ENCODE assay signal across 8 mouse cellular contexts in the genomic region with DNA sequence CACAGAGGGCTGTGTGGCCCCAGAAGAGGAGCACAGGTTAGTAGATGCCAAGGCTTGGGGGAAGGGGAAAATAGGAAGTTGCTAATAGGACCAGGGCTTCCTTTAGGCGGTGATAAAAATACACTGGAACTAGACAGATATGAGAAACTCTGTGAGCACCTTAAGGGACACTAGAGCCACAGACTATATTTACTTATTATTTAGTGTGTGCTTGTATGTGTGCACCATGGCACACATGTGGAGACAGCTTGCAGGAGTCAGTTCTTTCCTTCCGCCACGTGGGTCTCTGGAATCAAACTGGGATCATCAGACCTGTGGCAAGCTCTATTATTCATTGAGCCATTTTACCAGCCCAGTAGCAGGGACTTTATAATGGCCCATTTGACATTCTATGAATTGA. TPM values are rescaled to one million over a fixed set of nuclear protein-coding genes. Genes with fewer than 3 reads are reported as not detected.
A peak's percentile ranks its signal among the peaks of the same experiment; 100 is the strongest.
DNase-seq lines count a peak whose midpoint lies in the region; ATAC-seq and TF ChIP-seq lines count a peak whose summit lies in the region.

No protein-coding gene starts in this region.

- no peak overlapping the region for H3K4me2 ChIP-seq in forebrain, postnatal 0 days (ENCODE audit: low read depth)
- no peak overlapping the region for H3K4me2 ChIP-seq in forebrain, embryonic 11.5 days (ENCODE audit: low read depth, low read length, severe bottlenecking)
- no peak overlapping the region for H3K4me2 ChIP-seq in lung, embryonic 14.5 days
- H3K4me2 ChIP-seq in intestine, embryonic 15.5 days (replicated peaks) = no peak overlapping the region
- H3K4me2 ChIP-seq in neural tube, embryonic 15.5 days = no peak overlapping the region

- no peak for TF ChIP-seq CTCF in forebrain, postnatal 0 days (IDR thresholded peaks at IDR 0.05; ENCODE audit: low read depth)
- no peak for TF ChIP-seq CTCF in lung, embryonic 14.5 days (IDR thresholded peaks at IDR 0.05; ENCODE audit: low read depth)

- H3K4me1 ChIP-seq in forebrain, postnatal 0 days (ENCODE audit: insufficient read depth) = no peaks in the 10 kb centered on the region
- no peaks in the 10 kb centered on the region for H3K4me1 ChIP-seq in forebrain, embryonic 11.5 days (replicated peaks; ENCODE audit: control insufficient read depth, insufficient read depth, low read length)
- H3K4me1 ChIP-seq in lung, embryonic 14.5 days (ENCODE audit: insufficient read depth) = no peaks in the 10 kb centered on the region
- H3K4me1 ChIP-seq in intestine, embryonic 15.5 days (replicated peaks) = 0 out of 2 replicates have a peak, but pooled peaks cover 5% of the 10 kb centered on the region
- peaks cover 7% of the 10 kb centered on the region; the same call in 1 of the 2 replicates for H3K4me1 ChIP-seq in neural tube, embryonic 15.5 days

- H3K9me3 ChIP-seq in forebrain, postnatal 0 days (ENCODE audit: low read length) = no peaks in the 10 kb centered on the region
- H3K9me3 ChIP-seq in forebrain, embryonic 11.5 days (ENCODE audit: control insufficient read depth, low read length) = no peaks in the 10 kb centered on the region
- H3K9me3 ChIP-seq in lung, embryonic 14.5 days (ENCODE audit: low read depth, low read length) = no peaks in the 10 kb centered on the region
- H3K9me3 ChIP-seq in intestine, embryonic 15.5 days = no peaks in the 10 kb centered on the region
- H3K9me3 ChIP-seq in neural tube, embryonic 15.5 days (replicated peaks) = no peaks in the 10 kb centered on the region

- no peak overlapping the region for H3K4me3 ChIP-seq in forebrain, postnatal 0 days (ENCODE audit: low read depth, low read length)
- H3K4me3 ChIP-seq in forebrain, embryonic 11.5 days (ENCODE audit: low read depth, low read length) = no peak overlapping the region
- no peak overlapping the region for H3K4me3 ChIP-seq in lung, embryonic 14.5 days (ENCODE audit: low read depth, low read length)
- no peak overlapping the region for H3K4me3 ChIP-seq in intestine, embryonic 15.5 days (replicated peaks)
- no peak overlapping the region for H3K4me3 ChIP-seq in neural tube, embryonic 15.5 days (replicated peaks)

- no peak for DNase-seq in forebrain, postnatal 0 days
- DNase-seq in forebrain, embryonic 11.5 days (ENCODE audit: low spot score) = no peak
- peak; percentile 17 for DNase-seq in lung, embryonic 14.5 days
- DNase-seq in lung, postnatal 10 days = no peak
- DNase-seq in cerebellum, adult 9-10 months = no peak
- DNase-seq in thymus, postnatal 14 days = no peak

- H3K9ac ChIP-seq in forebrain, postnatal 0 days = no peak overlapping the region
- no peak overlapping the region for H3K9ac ChIP-seq in forebrain, embryonic 11.5 days (ENCODE audit: low read length)
- no peak overlapping the region for H3K9ac ChIP-seq in lung, embryonic 14.5 days
- H3K9ac ChIP-seq in intestine, embryonic 15.5 days = no peak overlapping the region
- H3K9ac ChIP-seq in neural tube, embryonic 15.5 days (replicated peaks) = no peak overlapping the region

- WGBS in forebrain, postnatal 0 days = 71% methylated on average over 3 of the region's 3 CpGs
- WGBS in forebrain, embryonic 11.5 days = 76% methylated on average over 3 of the region's 3 CpGs
- 64% methylated on average over 3 of the region's 3 CpGs for WGBS in lung, embryonic 14.5 days
- 66% methylated on average over 3 of the region's 3 CpGs for WGBS in intestine, embryonic 15.5 days
- 72% methylated on average over 3 of the region's 3 CpGs for WGBS in neural tube, embryonic 15.5 days

- H3K27me3 ChIP-seq in forebrain, postnatal 0 days (ENCODE audit: insufficient read depth, low read length) = no peaks in the 10 kb centered on the region
- H3K27me3 ChIP-seq in forebrain, embryonic 11.5 days (ENCODE audit: control insufficient read depth, insufficient read depth, low read length) = no peaks in the 10 kb centered on the region
- no peaks in the 10 kb centered on the region for H3K27me3 ChIP-seq in lung, embryonic 14.5 days (ENCODE audit: insufficient read depth, low read length)
- H3K27me3 ChIP-seq in intestine, embryonic 15.5 days (replicated peaks) = no peaks in the 10 kb centered on the region
- H3K27me3 ChIP-seq in neural tube, embryonic 15.5 days (replicated peaks) = no peaks in the 10 kb centered on the region

- no peaks in the 10 kb centered on the region for H3K36me3 ChIP-seq in forebrain, postnatal 0 days (ENCODE audit: insufficient read depth)
- no peaks in the 10 kb centered on the region for H3K36me3 ChIP-seq in forebrain, embryonic 11.5 days (ENCODE audit: control insufficient read depth, insufficient read depth, low read length)
- no peaks in the 10 kb centered on the region for H3K36me3 ChIP-seq in lung, embryonic 14.5 days (ENCODE audit: insufficient read depth)
- H3K36me3 ChIP-seq in intestine, embryonic 15.5 days = no peaks in the 10 kb centered on the region
- H3K36me3 ChIP-seq in neural tube, embryonic 15.5 days = no peaks in the 10 kb centered on the region

- peak; percentile 14; the same call in 1 of the 2 replicates for ATAC-seq in forebrain, postnatal 0 days
- ATAC-seq in forebrain, embryonic 11.5 days (replicated peaks; ENCODE audit: low FRiP score) = no peak
- ATAC-seq in lung, embryonic 14.5 days (ENCODE audit: insufficient read depth) = no peak
- ATAC-seq in intestine, embryonic 15.5 days = no peak
- ATAC-seq in neural tube, embryonic 15.5 days (ENCODE audit: low FRiP score) = no peak

- peak overlapping the region; percentile 59 for H3K27ac ChIP-seq in forebrain, postnatal 0 days (ENCODE audit: low read depth, low read length)
- no peak overlapping the region for H3K27ac ChIP-seq in forebrain, embryonic 11.5 days (ENCODE audit: low read depth, low read length)
- peak overlapping the region; percentile 79 for H3K27ac ChIP-seq in lung, embryonic 14.5 days (ENCODE audit: low read depth)
- peak overlapping the region; percentile 67 for H3K27ac ChIP-seq in intestine, embryonic 15.5 days
- H3K27ac ChIP-seq in neural tube, embryonic 15.5 days (replicated peaks) = peak overlapping the region; percentile 52

RNA-seq across cellular contexts. Expression of gene Gm10282, which starts 9.9 kb away (rescaled TPM):
- 4.5 and 4.7 TPM in 2 replicates for total RNA-seq in forebrain, postnatal 0 days (2014; rRNA removed)
- polyA plus RNA-seq in forebrain, postnatal 0 days (2015; fragmentation: Nextera tagmentation; extraction: Ambion mirVana) = 14.9 and 15.4 TPM in 2 replicates
- 45.4 and 48.2 TPM in 2 replicates for polyA plus RNA-seq in forebrain, embryonic 11.5 days (2014; fragmentation: Nextera tagmentation; extraction: Ambion mirVana)
- 38.2 TPM in 2 replicates for polyA plus RNA-seq in lung, embryonic 14.5 days (2014; fragmentation: Nextera tagmentation; extraction: Ambion mirVana)
- polyA plus RNA-seq in intestine, embryonic 15.5 days (2015; fragmentation: Nextera tagmentation; extraction: Ambion mirVana) = 21.5 and 24.3 TPM in 2 replicates
- polyA plus RNA-seq in neural tube, embryonic 15.5 days (2015; fragmentation: Nextera tagmentation; extraction: Ambion mirVana) = 10.9 and 13.0 TPM in 2 replicates

RNA-seq across cellular contexts. Expression of gene Klf2, which starts 23.7 kb away (rescaled TPM):
- total RNA-seq in forebrain, postnatal 0 days (2014; rRNA removed) = 3.8 and 4.0 TPM in 2 replicates
- polyA plus RNA-seq in forebrain, postnatal 0 days (2015; fragmentation: Nextera tagmentation; extraction: Ambion mirVana) = 9.5 and 10.1 TPM in 2 replicates
- 4.7 and 5.4 TPM in 2 replicates for polyA plus RNA-seq in forebrain, embryonic 11.5 days (2014; fragmentation: Nextera tagmentation; extraction: Ambion mirVana)
- 14.3 and 15.2 TPM in 2 replicates for polyA plus RNA-seq in lung, embryonic 14.5 days (2014; fragmentation: Nextera tagmentation; extraction: Ambion mirVana)
- polyA plus RNA-seq in intestine, embryonic 15.5 days (2015; fragmentation: Nextera tagmentation; extraction: Ambion mirVana) = 6.6 and 7.2 TPM in 2 replicates
- 6.7 and 7.9 TPM in 2 replicates for polyA plus RNA-seq in neural tube, embryonic 15.5 days (2015; fragmentation: Nextera tagmentation; extraction: Ambion mirVana)

RNA-seq across cellular contexts. Expression of gene Ap1m1, which starts 55.3 kb away (rescaled TPM):
- total RNA-seq in forebrain, postnatal 0 days (2014; rRNA removed) = 74.8 and 76.2 TPM in 2 replicates
- polyA plus RNA-seq in forebrain, postnatal 0 days (2015; fragmentation: Nextera tagmentation; extraction: Ambion mirVana) = 225 and 243 TPM in 2 replicates
- polyA plus RNA-seq in forebrain, embryonic 11.5 days (2014; fragmentation: Nextera tagmentation; extraction: Ambion mirVana) = 173 and 190 TPM in 2 replicates
- 102 and 104 TPM in 2 replicates for polyA plus RNA-seq in lung, embryonic 14.5 days (2014; fragmentation: Nextera tagmentation; extraction: Ambion mirVana)
- polyA plus RNA-seq in intestine, embryonic 15.5 days (2015; fragmentation: Nextera tagmentation; extraction: Ambion mirVana) = 96.6 and 104 TPM in 2 replicates
- polyA plus RNA-seq in neural tube, embryonic 15.5 days (2015; fragmentation: Nextera tagmentation; extraction: Ambion mirVana) = 235 and 249 TPM in 2 replicates
